Mouse (Mus musculus) left cerebral cortex, adult 2 months (tissue): ENCODE results near the gene Rfc2. TPM values are rescaled to one million over a fixed set of nuclear protein-coding genes. Genes with fewer than 3 reads are reported as not detected.

ENCODE experiments used
- DNase-seq, 2 experiments: peaks; one replicate each; pipeline ENCODE4 v3.0.0; 2021 to 2022; ENCODE audit warnings: low spot score in 2 of 2, mixed read lengths in 1 of 2; ENCODE audit errors: extremely low spot score in 1 of 2
- H3K27ac ChIP-seq: fragments of 200-600 bp; 2 replicates; pipeline ENCODE4 v1.8.1; 2022
- H3K4me3 ChIP-seq: fragments of 200-600 bp; 2 replicates; pipeline ENCODE4 v1.8.1; 2022
- CTCF ChIP-seq: fragments of 200-600 bp; IDR thresholded peaks from 2 replicates; pipeline ENCODE4 v1.8.1; 2022; ENCODE audit warnings: antibody characterized with exemption, mild to moderate bottlenecking, moderate library complexity
- intact Hi-C: fragments of 180-260 bp; cut with DNase I; formaldehyde crosslinking; loops from one replicate; pipeline ENCODE4 v1.15.1; 2025
- total RNA-seq, 2 experiments: library from RNA; stranded (reverse); gene quantifications; 2 replicates each; pipeline ENCODE4 v1.2.3; 2021

Gene Rfc2
- total RNA-seq, 2 experiments from 2014 or later = 60.0 to 64.2 TPM

- Histone ChIP-seq H3K27ac (peak overlapping the region; percentile 5; the same call in 1 of the 2 replicates), H3K4me3 (no peak overlapping the region)
- no peak for TF ChIP-seq CTCF
- DNase-seq = no peak
- intact Hi-C loops = no loop called here
These were observed 33.1 kb downstream of the Rfc2 start for GRCm38 (mm10) chr5:134614296-134614695.

GRCm38 (mm10) chr5:134614802-134615201 is 33.6 kb downstream of the Rfc2 start, which contains the start of gene Lat2:
Lat2 (minus strand) TSS chr5:134615025.
- Histone ChIP-seq H3K27ac (peak within 1 kb of the TSS; percentile 5; the same call in 1 of the 2 replicates), H3K4me3 (no peak within 1 kb of the TSS)
- no peak for TF ChIP-seq CTCF
- DNase-seq = peak in 1 of 2 experiments; percentile 51
- intact Hi-C loops = no loop called here

- DNase-seq = no peak
- Histone ChIP-seq H3K4me3 (no peak overlapping the region), H3K27ac (no peak overlapping the region)
- intact Hi-C loops = no loop called here
- TF ChIP-seq CTCF = no peak
These were observed 34.2 kb downstream of the Rfc2 start for GRCm38 (mm10) chr5:134615380-134615779.

- intact Hi-C loops = loop anchor here (2.0 kb wide), 1 partner anchor 121 kb away; no protein-coding TSS in a partner anchor
- DNase-seq = no peak
- Histone ChIP-seq H3K27ac (0 out of 2 replicates have a peak overlapping the region, but pooled peaks have one; percentile 2), H3K4me3 (no peak overlapping the region)
- TF ChIP-seq CTCF = no peak
These were observed 34.6 kb downstream of the Rfc2 start for GRCm38 (mm10) chr5:134615780-134616179.

- peak; percentile 52 to 78 for DNase-seq
- intact Hi-C loops = loop anchor here (2.0 kb wide), 1 partner anchor 122 kb away; no protein-coding TSS in a partner anchor
- peak; percentile 90 for TF ChIP-seq CTCF
These were observed 35.9 kb downstream of the Rfc2 start for GRCm38 (mm10) chr5:134617071-134617470.

GRCm38 (mm10) chr5:134620457-134620856 is 39.3 kb downstream of the Rfc2 start:
- no peak for TF ChIP-seq CTCF
- no peak overlapping the region for H3K4me3 ChIP-seq
- intact Hi-C loops = no loop called here
- H3K27ac ChIP-seq = peak overlapping the region; percentile 67
- DNase-seq = no peak

More at GRCm38 (mm10) chr5:134617071-134617470, 35.9 kb downstream of the Rfc2 start:
- no peak overlapping the region for H3K27ac ChIP-seq
- H3K4me3 ChIP-seq = no peak overlapping the region

GRCm38 (mm10) chr5:134621099-134621640 is 40.0 kb downstream of the Rfc2 start:
- TF ChIP-seq CTCF = no peak
- intact Hi-C loops = no loop called here
- Histone ChIP-seq H3K27ac (peak overlapping the region; percentile 67; the same call in 1 of the 2 replicates), H3K4me3 (no peak overlapping the region)
- DNase-seq = no peak

- TF ChIP-seq CTCF = no peak
- peak overlapping the region; percentile 48; the same call in 1 of the 2 replicates for H3K27ac ChIP-seq
- intact Hi-C loops = no loop called here
- no peak for DNase-seq
- H3K4me3 ChIP-seq = no peak overlapping the region
These were observed 40.9 kb downstream of the Rfc2 start for GRCm38 (mm10) chr5:134622069-134622468.

GRCm38 (mm10) chr5:134629508-134629907 is 48.3 kb downstream of the Rfc2 start:
- Histone ChIP-seq H3K27ac (no peak overlapping the region), H3K4me3 (no peak overlapping the region)
- intact Hi-C loops = no loop called here
- no peak for DNase-seq
- TF ChIP-seq CTCF = no peak

GRCm38 (mm10) chr5:134630835-134631234 is 49.7 kb downstream of the Rfc2 start:
- H3K27ac ChIP-seq = no peak overlapping the region

GRCm38 (mm10) chr5:134632841-134633240 is 51.7 kb downstream of the Rfc2 start:
- H3K27ac ChIP-seq = no peak overlapping the region
- DNase-seq = no peak
- intact Hi-C loops = no loop called here
- no peak overlapping the region for H3K4me3 ChIP-seq
- TF ChIP-seq CTCF = no peak

More at GRCm38 (mm10) chr5:134630835-134631234, 49.7 kb downstream of the Rfc2 start:
- TF ChIP-seq CTCF = no peak
- no peak for DNase-seq
- intact Hi-C loops = no loop called here
- H3K4me3 ChIP-seq = no peak overlapping the region

- intact Hi-C loops = loop anchor here (2.0 kb wide), 1 partner anchor 51 kb away; the partner anchor contains the start of gene Limk1
- peak overlapping the region; percentile 80 for H3K4me3 ChIP-seq
- no peak for TF ChIP-seq CTCF
- H3K27ac ChIP-seq = peak overlapping the region; percentile 97
- DNase-seq = no peak
These were observed 56.7 kb downstream of the Rfc2 start for GRCm38 (mm10) chr5:134637820-134638367.
